Mouse (Mus musculus): ENCODE data around the gene Enkur. TPM values are rescaled to one million over a fixed set of nuclear protein-coding genes. Genes with fewer than 3 reads are reported as not detected.

The Enkur gene
- 2.4 TPM for polyA plus RNA-seq (2015; fragmentation: Illumina TruSeq; extraction: RNeasy Lipid Tissue Mini Kit (QIAGEN cat#74804); ENCODE audit: insufficient read depth, low read depth, low replicate concordance)

DNA sequence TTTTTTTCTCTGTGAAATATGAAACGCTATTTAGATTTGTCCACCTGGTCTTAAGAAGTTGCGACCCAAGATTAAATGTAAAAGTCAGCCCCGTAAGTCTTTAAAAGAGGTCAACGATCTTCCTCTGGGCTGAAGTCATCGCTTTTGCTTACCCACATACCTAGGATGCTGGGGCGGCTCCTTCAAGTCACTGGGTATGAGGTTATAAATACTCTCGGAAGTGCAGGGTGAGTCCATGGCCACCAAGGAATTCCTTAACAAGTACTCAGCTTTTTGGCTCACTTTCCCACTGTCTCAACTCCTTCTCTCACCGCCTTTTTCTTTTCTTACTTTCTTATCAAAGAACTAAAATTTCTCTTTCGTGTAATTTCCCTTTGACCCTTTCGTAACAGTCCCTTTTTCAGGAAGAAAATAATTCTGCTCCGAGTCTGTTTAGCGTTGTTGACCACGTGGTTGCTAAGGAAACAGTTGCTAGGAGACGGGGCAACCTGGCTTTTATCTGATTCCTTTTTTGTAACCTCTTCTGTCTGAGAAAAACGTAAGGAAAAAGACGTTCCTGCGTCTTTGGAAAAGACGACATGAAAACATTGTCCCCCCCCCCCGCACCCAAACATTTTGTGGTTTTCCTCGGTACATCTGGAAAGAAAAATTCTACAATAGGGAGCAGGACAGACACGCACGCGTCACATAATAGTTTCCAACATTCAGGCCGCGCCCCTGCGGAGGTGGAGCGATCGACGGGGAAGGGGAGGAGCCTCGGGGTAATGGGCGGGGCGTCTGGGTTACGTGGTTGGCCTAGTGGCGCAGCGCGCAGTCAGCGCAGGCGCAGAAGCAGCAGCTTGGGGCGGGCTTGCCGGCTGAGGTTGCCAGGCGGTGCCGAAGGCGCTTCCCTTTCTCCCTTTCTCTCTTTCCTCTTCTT, at the start of gene Enkur, which contains the start of gene Thnsl1:
Gene Enkur (minus strand): TSS at position 454 of the 919 bp plus-strand sequence.
Gene Thnsl1 (plus strand): TSS at position 813 of the 919 bp plus-strand sequence.

Other genes starting within 250 kb of the Enkur start
- gene Arhgap21, start 236.5 kb downstream of the Enkur start, polyA plus RNA-seq (2015; fragmentation: Illumina TruSeq; extraction: RNeasy Lipid Tissue Mini Kit (QIAGEN cat#74804); ENCODE audit: insufficient read depth, low read depth, low replicate concordance), result 11.7 TPM
- 1.6 TPM for gene Thnsl1, start 359 bp upstream of the Enkur start, polyA plus RNA-seq (2015; fragmentation: Illumina TruSeq; extraction: RNeasy Lipid Tissue Mini Kit (QIAGEN cat#74804); ENCODE audit: insufficient read depth, low read depth, low replicate concordance)
- gene Gpr158, start 162.2 kb upstream of the Enkur start, polyA plus RNA-seq (2015; fragmentation: Illumina TruSeq; extraction: RNeasy Lipid Tissue Mini Kit (QIAGEN cat#74804); ENCODE audit: insufficient read depth, low read depth, low replicate concordance), result 1.2 TPM